Mouse (Mus musculus): ENCODE measurements around the gene Myh3. TPM values are rescaled to one million over a fixed set of nuclear protein-coding genes. Genes with fewer than 3 reads are reported as not detected.

Myh3 gene
- polyA plus RNA-seq, 1 experiment from 2014 or later: 0.04 TPM

DNA sequence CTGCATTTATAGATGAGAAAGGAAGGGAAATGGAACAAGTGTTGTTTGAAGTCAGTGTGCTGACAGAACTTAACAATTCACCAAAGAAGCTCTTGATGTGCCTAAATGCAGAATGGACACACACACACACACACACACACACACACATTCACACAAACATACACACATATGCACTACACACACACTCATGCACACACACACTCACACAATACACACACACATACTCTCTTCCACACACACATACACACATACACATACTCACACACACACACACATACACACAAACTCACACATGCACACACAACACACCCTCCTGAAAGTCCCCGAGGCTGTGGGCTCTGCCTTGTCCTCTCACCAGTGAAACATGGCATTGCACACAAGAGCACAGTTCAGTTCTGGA, 26.1 kb downstream of the Myh3 start:
- WGBS: 92% methylated on average over 1 of the region's 1 CpGs
- Histone ChIP-seq H3K4me1 (ENCODE audit: control insufficient read depth, insufficient read depth, low read length) (no peaks in the 10 kb centered on the region), H3K27ac (ENCODE audit: low read depth, low read length) (no peak overlapping the region), H3K9me3 (replicated peaks; ENCODE audit: control insufficient read depth, low read length) (no peaks in the 10 kb centered on the region), H3K27me3 (replicated peaks; ENCODE audit: control insufficient read depth, insufficient read depth, low read length) (no peaks in the 10 kb centered on the region), H3K36me3 (ENCODE audit: control insufficient read depth, insufficient read depth, low read length) (no peaks in the 10 kb centered on the region), H3K4me3 (ENCODE audit: low read depth, low read length) (no peak overlapping the region), H3K4me2 (ENCODE audit: low read length) (no peak overlapping the region), H3K9ac (ENCODE audit: low read length) (no peak overlapping the region)
- ATAC-seq: no peak
- DNase-seq (ENCODE audit: low spot score): no peak

DNA sequence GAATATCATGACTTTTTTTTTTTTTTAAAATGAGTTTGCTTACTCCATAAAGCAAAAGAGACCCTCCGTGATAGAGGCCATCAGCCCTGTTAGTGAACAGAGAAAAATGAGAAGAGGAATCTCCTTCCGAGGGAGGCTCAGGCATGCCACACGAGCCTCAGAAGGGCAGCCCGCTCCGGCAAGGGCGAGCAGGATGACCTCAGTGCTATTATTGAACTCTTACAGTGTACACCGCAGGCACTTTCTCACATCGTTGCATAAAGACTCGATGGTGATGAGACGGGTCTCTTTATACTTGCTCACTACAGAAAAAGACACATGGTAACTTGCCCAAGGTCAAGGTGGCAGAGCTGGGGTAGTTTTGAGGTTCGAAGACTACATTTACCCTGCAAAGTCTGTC, 26.6 kb downstream of the Myh3 start:
- H3K4me2 ChIP-seq (ENCODE audit: low read length): no peak overlapping the region

DNA sequence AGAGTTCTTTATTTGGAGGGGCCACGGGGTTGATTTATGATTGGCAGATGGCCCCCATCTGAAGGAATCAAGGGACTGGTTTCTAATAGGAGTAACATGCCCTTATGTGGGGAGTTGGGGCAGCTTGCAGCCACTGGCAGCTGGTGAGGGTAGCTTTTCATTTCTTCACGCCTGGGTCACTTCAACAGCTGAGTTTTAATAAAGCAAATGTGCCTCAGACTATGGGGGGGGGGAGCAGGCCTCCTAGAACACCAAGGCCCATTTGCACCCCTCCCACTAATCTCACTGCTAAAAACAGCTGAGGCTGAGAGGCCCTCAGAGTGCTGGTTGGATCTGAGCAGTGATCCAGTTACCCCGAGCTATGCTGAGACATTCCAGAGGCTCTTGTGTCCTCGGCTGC, 27.6 kb downstream of the Myh3 start:
- Histone ChIP-seq H3K4me1 (ENCODE audit: control insufficient read depth, insufficient read depth, low read length) (no peaks in the 10 kb centered on the region), H3K4me2 (ENCODE audit: low read length) (no peak overlapping the region), H3K36me3 (ENCODE audit: control insufficient read depth, insufficient read depth, low read length) (no peaks in the 10 kb centered on the region), H3K9ac (ENCODE audit: low read length) (no peak overlapping the region), H3K9me3 (replicated peaks; ENCODE audit: control insufficient read depth, low read length) (no peaks in the 10 kb centered on the region), H3K27me3 (replicated peaks; ENCODE audit: control insufficient read depth, insufficient read depth, low read length) (no peaks in the 10 kb centered on the region), H3K27ac (ENCODE audit: low read depth, low read length) (no peak overlapping the region), H3K4me3 (ENCODE audit: low read depth, low read length) (no peak overlapping the region)
- DNase-seq (ENCODE audit: low spot score) (no peak), ATAC-seq (no peak)
- WGBS: 56% methylated on average over 4 of the region's 4 CpGs

More for the DNA sequence above, 26.6 kb downstream of the Myh3 start:
- no peak for ATAC-seq
- WGBS: 66% methylated on average over 11 of the region's 11 CpGs
- Histone ChIP-seq H3K9ac (ENCODE audit: low read length) (no peak overlapping the region), H3K36me3 (ENCODE audit: control insufficient read depth, insufficient read depth, low read length) (no peaks in the 10 kb centered on the region), H3K27ac (ENCODE audit: low read depth, low read length) (no peak overlapping the region), H3K4me1 (ENCODE audit: control insufficient read depth, insufficient read depth, low read length) (no peaks in the 10 kb centered on the region), H3K4me3 (ENCODE audit: low read depth, low read length) (no peak overlapping the region), H3K27me3 (replicated peaks; ENCODE audit: control insufficient read depth, insufficient read depth, low read length) (no peaks in the 10 kb centered on the region), H3K9me3 (replicated peaks; ENCODE audit: control insufficient read depth, low read length) (no peaks in the 10 kb centered on the region)
- DNase-seq (ENCODE audit: low spot score): no peak

DNA sequence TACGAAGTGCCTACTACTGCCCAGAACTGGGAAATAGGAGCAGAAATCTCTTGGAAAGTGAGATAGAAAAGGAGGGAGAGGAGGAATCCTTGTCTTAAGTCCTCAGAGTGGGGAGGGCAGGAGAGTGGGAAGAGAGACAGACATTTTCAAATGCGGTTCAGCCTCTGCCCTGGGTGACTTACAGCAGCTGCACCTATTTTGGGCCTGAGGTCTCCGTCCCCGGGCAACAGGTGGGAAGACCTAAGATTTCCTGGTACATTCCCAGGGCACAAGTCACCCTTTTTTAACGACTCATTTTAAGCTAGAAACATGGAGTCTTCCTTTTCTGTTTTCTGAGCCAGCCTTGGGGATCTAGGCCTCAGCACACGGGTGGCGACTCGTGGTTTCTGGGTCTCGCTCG, 28.9 kb downstream of the Myh3 start:
- no peaks in the 10 kb centered on the region for H3K9me3 ChIP-seq (replicated peaks; ENCODE audit: control insufficient read depth, low read length)
- no peaks in the 10 kb centered on the region for H3K4me1 ChIP-seq (ENCODE audit: control insufficient read depth, insufficient read depth, low read length)
- H3K36me3 ChIP-seq (ENCODE audit: control insufficient read depth, insufficient read depth, low read length): no peaks in the 10 kb centered on the region
- WGBS: 77% methylated on average over 10 of the region's 10 CpGs
- DNase-seq (ENCODE audit: low spot score): no peak
- H3K27ac ChIP-seq (ENCODE audit: low read depth, low read length): no peak overlapping the region
- H3K27me3 ChIP-seq (replicated peaks; ENCODE audit: control insufficient read depth, insufficient read depth, low read length): no peaks in the 10 kb centered on the region
- H3K4me2 ChIP-seq (ENCODE audit: low read length): no peak overlapping the region
- H3K4me3 ChIP-seq (ENCODE audit: low read depth, low read length): no peak overlapping the region
- no peak for ATAC-seq
- H3K9ac ChIP-seq (ENCODE audit: low read length): no peak overlapping the region

DNA sequence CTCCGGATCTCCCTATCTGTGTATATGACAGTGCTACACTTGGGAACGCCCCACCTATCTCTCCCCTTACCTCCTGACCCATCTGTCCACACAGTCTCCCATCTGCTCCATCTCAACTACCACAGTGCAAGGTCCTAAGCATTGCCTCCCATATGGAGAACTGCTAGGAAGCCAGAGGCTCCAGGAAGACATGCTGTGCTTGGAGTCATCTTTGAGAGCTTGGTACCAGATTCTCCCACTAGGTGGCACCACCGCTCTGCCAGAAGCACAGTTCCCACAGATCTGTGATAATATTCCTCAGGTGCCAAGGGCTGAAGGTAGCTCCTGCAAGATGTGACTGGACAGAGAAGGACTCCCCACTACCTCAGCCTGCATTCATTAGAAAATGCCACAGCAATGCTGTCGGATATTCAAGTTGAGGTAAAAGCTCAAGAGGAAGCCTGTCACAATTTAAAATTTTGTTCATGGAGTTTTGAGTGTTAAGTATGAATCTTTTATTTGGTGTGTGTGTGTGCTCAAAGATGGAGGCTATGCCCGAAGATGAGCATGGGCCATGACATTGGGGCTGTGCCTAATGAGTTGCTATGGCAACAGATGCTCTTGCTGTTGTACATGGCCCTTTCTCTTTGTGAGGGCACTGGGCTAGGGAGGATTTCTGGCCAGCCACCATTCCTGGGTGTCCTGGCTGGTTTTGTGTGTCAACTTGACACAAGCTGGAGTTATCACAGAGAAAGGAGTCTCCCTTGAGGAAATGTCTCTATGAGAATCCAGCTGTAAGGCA, 32.3 kb downstream of the Myh3 start:
- Histone ChIP-seq H3K27me3 (replicated peaks; ENCODE audit: control insufficient read depth, insufficient read depth, low read length) (no peaks in the 10 kb centered on the region), H3K9ac (ENCODE audit: low read length) (no peak overlapping the region), H3K4me1 (ENCODE audit: control insufficient read depth, insufficient read depth, low read length) (no peaks in the 10 kb centered on the region), H3K4me2 (ENCODE audit: low read length) (no peak overlapping the region), H3K9me3 (replicated peaks; ENCODE audit: control insufficient read depth, low read length) (no peaks in the 10 kb centered on the region), H3K36me3 (ENCODE audit: control insufficient read depth, insufficient read depth, low read length) (no peaks in the 10 kb centered on the region), H3K4me3 (ENCODE audit: low read depth, low read length) (no peak overlapping the region), H3K27ac (ENCODE audit: low read depth, low read length) (no peak overlapping the region)
- peak; percentile 86 for DNase-seq (ENCODE audit: low spot score)
- peak; percentile 57 for ATAC-seq
- 39% methylated on average over 5 of the region's 5 CpGs for WGBS

DNA sequence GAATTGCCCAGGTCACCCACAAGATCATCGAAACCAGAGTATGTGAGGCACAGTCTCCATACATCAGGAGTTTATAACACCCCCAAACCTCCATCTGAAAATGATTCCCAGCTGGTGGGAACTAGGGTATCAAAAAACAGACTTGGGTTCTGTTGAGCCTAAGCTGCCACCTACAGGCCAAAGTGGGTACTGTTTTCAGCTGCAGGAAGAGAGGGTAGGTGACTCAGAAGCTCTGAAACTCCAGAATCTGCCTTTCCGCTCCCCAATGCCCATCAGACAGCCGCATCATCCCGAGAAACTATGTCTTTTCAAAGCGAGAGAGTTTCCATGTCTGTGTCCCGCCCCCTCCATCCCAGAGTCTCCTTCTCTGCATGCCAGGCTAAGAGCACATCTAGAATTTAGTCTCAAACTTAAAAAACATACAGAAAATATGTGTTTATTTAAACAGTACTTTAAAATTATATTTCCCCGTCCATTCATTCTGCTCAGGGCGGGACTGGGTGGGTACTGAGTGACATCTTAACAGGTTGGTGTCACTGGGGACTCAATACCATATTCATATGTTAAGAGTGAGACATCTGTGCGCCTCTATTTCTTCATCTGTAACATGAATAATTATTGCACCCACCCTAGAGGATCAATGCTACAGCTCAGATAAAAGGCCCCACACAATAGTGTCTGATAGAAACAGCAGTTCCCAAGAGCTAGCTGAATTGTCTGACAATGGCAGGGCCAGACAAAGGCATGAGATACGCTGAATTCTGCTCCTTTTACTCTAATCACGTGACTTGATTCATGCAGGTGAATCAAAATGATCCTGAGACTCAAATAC, 34.1 kb downstream of the Myh3 start:
- H3K9me3 ChIP-seq (replicated peaks; ENCODE audit: control insufficient read depth, low read length): no peaks in the 10 kb centered on the region
- DNase-seq (ENCODE audit: low spot score) (peak; percentile 78), ATAC-seq (peak; percentile 42; the same call in 1 of the 2 replicates)
- H3K36me3 ChIP-seq (ENCODE audit: control insufficient read depth, insufficient read depth, low read length): no peaks in the 10 kb centered on the region
- H3K27ac ChIP-seq (ENCODE audit: low read depth, low read length): no peak overlapping the region
- WGBS: 34% methylated on average over 11 of the region's 11 CpGs
- H3K4me1 ChIP-seq (ENCODE audit: control insufficient read depth, insufficient read depth, low read length): no peaks in the 10 kb centered on the region
- no peak overlapping the region for H3K4me3 ChIP-seq (ENCODE audit: low read depth, low read length)
- H3K9ac ChIP-seq (ENCODE audit: low read length): no peak overlapping the region
- no peak overlapping the region for H3K4me2 ChIP-seq (ENCODE audit: low read length)
- no peaks in the 10 kb centered on the region for H3K27me3 ChIP-seq (replicated peaks; ENCODE audit: control insufficient read depth, insufficient read depth, low read length)

DNA sequence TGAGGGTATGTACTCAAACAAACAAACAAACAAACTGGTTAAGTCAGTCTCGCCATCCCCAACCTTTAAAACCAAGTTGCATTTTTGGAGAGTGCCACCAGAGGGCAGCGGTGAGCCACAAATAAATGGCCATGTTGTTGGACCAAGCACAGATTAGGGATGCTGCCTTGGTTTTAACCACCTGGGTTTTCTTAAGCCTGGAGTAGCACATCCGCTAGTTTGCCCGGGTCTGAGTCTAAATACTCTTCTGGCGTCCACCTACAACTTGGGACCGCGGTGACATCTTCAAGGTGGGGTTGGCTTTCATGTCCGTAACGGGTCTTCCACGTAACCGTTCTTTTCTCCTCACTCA, 34.7 kb downstream of the Myh3 start:
- Histone ChIP-seq H3K27me3 (replicated peaks; ENCODE audit: control insufficient read depth, insufficient read depth, low read length) (no peaks in the 10 kb centered on the region), H3K4me2 (ENCODE audit: low read length) (no peak overlapping the region), H3K27ac (ENCODE audit: low read depth, low read length) (no peak overlapping the region), H3K36me3 (ENCODE audit: control insufficient read depth, insufficient read depth, low read length) (no peaks in the 10 kb centered on the region), H3K9me3 (replicated peaks; ENCODE audit: control insufficient read depth, low read length) (no peaks in the 10 kb centered on the region), H3K9ac (ENCODE audit: low read length) (no peak overlapping the region), H3K4me3 (ENCODE audit: low read depth, low read length) (no peak overlapping the region), H3K4me1 (ENCODE audit: control insufficient read depth, insufficient read depth, low read length) (no peaks in the 10 kb centered on the region)
- 42% methylated on average over 11 of the region's 11 CpGs for WGBS
- peak; percentile 34; the same call in 1 of the 2 replicates for ATAC-seq
- DNase-seq (ENCODE audit: low spot score): peak; percentile 83

DNA sequence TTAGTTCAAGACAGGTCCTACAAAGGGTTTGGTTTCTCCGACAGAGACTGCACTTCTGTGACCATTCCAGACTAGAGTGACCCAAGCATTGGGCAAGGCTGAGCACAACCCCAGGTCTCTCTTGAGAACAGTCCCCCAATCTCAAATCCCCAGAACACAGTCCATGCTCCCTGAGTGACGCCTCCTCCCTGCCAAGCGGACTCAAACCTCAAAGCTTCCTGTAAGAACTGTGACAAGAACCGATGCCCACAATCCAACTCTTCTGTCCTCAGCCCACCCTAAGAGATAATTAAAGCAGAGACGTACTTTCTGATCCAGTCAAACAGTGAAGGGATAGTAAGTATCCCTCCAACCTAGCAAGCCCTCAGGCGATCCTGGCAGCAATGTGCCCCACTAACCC, 35.3 kb downstream of the Myh3 start:
- Histone ChIP-seq H3K27me3 (replicated peaks; ENCODE audit: control insufficient read depth, insufficient read depth, low read length) (no peaks in the 10 kb centered on the region), H3K4me3 (ENCODE audit: low read depth, low read length) (no peak overlapping the region), H3K9me3 (replicated peaks; ENCODE audit: control insufficient read depth, low read length) (no peaks in the 10 kb centered on the region), H3K4me2 (ENCODE audit: low read length) (no peak overlapping the region), H3K36me3 (ENCODE audit: control insufficient read depth, insufficient read depth, low read length) (no peaks in the 10 kb centered on the region), H3K9ac (ENCODE audit: low read length) (no peak overlapping the region), H3K27ac (ENCODE audit: low read depth, low read length) (no peak overlapping the region), H3K4me1 (ENCODE audit: control insufficient read depth, insufficient read depth, low read length) (no peaks in the 10 kb centered on the region)
- 94% methylated on average over 6 of the region's 6 CpGs for WGBS
- ATAC-seq: no peak
- no peak for DNase-seq (ENCODE audit: low spot score)

DNA sequence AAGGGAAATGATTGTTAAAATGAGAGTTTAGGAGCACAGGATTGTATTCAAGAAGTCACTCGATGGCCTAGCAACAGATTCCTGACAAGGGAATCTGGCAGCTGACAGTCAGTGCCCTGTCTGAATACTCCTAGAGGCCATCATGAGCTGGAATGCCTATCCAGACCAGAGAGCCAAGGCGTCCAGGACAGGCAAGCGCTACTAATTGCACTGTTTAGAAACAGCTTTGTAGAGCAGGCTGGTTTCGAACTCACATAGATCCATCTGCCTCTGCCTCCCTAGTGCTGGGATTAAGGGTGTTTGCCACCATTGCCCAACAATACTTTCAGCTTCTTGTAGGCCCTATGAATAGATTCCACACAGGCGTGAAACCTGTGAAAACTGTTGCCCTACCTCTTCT, 36.2 kb downstream of the Myh3 start:
- Histone ChIP-seq H3K27ac (ENCODE audit: low read depth, low read length) (no peak overlapping the region), H3K9me3 (replicated peaks; ENCODE audit: control insufficient read depth, low read length) (no peaks in the 10 kb centered on the region), H3K27me3 (replicated peaks; ENCODE audit: control insufficient read depth, insufficient read depth, low read length) (no peaks in the 10 kb centered on the region), H3K9ac (ENCODE audit: low read length) (no peak overlapping the region), H3K4me3 (ENCODE audit: low read depth, low read length) (no peak overlapping the region), H3K4me2 (ENCODE audit: low read length) (no peak overlapping the region), H3K4me1 (ENCODE audit: control insufficient read depth, insufficient read depth, low read length) (no peaks in the 10 kb centered on the region), H3K36me3 (ENCODE audit: control insufficient read depth, insufficient read depth, low read length) (no peaks in the 10 kb centered on the region)
- 88% methylated on average over 5 of the region's 5 CpGs for WGBS
- DNase-seq (ENCODE audit: low spot score) (no peak), ATAC-seq (no peak)
